Mouse (Mus musculus) spleen, postnatal 0 days (tissue): ENCODE data around the gene Olfr101. TPM values are rescaled to one million over a fixed set of nuclear protein-coding genes. Genes with fewer than 3 reads are reported as not detected.

Source experiments
- polyA plus RNA-seq: library from polyadenylated mRNA; unstranded; fragments of >200 nt; fragmentation: Nextera tagmentation; extraction: Ambion mirVana; gene quantifications from 2 replicates; pipeline ENCODE4 v1.2.1, GENCODE M21; 2015

The Olfr101 gene
- not detected in 2 replicates for polyA plus RNA-seq

DNA sequence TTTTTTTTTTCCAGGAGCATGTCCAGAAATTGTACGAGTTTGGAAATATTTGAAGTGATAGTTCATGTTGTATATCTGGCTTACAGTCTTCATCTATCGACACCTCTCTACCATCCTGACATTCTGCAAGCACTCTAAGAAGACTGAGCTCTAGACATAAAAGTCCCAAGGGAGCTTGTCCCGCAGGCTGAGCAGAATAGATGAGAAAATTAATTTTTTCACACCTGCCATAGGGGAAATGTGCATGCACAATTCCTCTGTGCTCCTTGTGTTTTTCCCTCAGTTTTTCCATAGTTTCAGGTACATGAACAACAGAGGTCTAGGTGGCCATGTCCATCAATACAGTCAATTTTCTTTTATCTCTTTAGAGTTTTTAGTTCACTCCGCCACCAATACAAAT is at the start of gene Olfr101:
Olfr101 (minus strand) TSS at position 101 of the 400 bp plus-strand sequence.

DNA sequence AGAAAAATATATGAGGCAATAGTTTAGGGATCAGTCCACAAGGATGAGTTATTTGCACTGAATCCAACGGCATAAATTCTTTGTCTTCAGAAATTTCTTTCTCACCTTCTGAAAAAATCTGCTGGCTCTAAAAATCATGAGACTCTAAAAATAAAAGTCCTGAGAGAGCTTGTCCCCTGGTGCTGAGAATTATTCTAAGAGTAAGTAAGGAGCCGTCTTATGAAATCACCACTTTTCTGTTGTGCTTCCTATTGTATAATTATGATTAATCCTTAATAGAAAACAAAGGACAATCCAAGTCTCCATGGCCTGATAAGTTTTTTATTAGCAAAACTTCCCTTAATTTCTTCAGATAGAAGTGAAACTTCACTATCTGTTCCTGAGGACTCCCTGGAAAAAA is 35.5 kb upstream of the Olfr101 start, which contains the start of gene Olfr103:
Olfr103 (minus strand) TSS at position 101 of the 400 bp plus-strand sequence.

DNA sequence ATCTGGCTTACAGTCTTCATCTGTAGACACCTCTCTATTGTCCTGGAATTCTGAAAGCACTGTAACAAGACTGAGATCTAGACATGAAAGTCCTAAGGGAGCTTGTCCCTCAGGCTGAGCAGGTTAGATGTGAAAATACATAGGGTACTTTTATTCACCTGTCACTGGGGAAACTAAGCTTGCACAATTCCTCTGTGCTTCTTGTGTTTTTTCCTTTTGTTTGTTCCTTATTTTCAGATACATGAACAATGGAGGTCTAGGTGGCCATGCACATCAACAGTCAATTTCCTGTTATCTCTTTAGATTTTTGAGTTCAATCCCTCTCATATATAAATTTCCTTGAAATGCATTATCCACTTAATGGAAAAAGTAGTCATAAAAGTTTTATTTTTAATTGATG is 12.8 kb upstream of the Olfr101 start, which contains the start of gene Olfr102:
Olfr102 (minus strand) TSS at position 101 of the 400 bp plus-strand sequence.

DNA sequence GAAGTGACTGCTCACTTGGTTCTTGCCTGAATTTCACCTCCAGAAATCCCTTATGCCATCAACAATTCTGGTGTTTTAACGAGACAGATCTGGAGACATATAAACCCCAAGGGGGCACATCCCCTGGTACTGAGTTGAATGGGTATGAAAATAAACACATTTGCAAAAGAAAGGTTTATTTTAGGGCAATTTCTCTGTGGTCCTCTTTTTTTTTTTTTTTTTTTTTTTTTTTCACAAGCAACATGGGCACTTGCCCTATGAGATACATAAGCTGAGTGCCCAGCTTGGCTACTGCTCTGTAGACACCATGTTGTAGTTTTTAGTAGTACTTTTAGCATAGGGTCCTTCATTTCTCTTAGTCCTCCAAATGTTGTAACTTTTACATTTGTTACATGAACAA is 20.8 kb downstream of the Olfr101 start, which contains the start of gene Olfr99:
Olfr99 (minus strand) TSS at position 101 of the 400 bp plus-strand sequence.

DNA sequence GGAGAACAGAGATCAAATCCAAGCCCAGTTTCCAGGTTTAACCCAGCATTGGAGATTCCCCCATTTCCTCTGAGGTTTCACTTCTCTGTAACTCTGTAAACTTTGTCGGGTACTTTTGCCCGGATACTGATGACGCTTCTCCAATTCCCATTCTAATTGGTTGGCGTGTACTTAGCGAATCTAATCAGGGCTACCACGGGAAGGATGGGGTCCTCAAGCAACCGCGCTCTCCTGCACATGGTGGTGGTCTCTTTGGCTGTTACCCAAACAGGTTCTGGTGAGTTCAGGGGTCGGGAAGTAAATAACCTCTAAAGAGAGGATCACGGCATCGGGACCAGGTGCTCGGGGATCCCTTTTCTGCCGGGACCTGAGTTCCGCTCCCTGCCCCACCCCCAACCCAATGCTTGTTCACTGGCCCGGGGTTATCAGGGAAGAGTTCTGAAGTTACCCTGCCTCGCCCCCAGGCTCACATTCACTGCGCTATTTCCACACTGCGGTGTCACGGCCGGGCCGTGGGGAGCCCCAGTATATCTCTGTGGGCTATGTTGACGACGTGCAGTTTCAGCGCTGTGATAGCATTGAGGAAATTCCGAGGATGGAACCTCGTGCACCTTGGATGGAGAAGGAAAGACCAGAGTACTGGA is 33.9 kb downstream of the Olfr101 start, which contains the start of gene H2-M3:
H2-M3 (plus strand) TSS at position 163 of the 644 bp plus-strand sequence.

DNA sequence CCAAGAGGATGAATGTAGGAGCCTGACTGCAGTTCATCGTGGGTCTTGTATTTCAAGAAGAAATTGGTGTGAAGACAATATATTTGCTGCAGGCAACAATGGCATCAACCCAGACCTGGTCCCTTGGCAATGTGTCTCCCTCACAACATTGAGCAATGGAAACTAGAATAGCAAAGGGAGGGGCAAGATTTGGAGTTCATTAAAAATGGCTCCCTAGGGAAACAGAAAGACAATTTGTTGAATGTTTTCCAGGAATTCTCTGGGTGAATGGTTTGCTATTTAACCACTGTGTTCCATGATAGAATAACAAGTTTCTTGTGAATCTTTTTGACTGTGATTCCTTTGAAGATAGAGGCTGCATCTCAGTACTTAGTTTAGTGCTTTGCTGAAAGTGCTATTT is 40.5 kb downstream of the Olfr101 start, which contains the start of gene Olfr98:
Olfr98 (minus strand) TSS at position 124 of the 400 bp plus-strand sequence.

Other genes starting within 250 kb of the Olfr101 start
- not detected in 2 replicates for gene Olfr90, start 215.8 kb downstream of the Olfr101 start, polyA plus RNA-seq
- not detected in 2 replicates for gene Olfr91, start 206.0 kb downstream of the Olfr101 start, polyA plus RNA-seq
- gene Olfr92, start 184.2 kb downstream of the Olfr101 start, polyA plus RNA-seq = not detected in 2 replicates
- gene Olfr93, start 142.8 kb downstream of the Olfr101 start, polyA plus RNA-seq = not detected in 2 replicates
- gene Ubd, start 110.4 kb downstream of the Olfr101 start, polyA plus RNA-seq = 0.28 TPM in 1 of 2 replicates, not detected in the other
- not detected in 2 replicates for gene Olfr94, start 103.3 kb downstream of the Olfr101 start, polyA plus RNA-seq
- not detected in 2 replicates for gene Olfr95, start 91.2 kb downstream of the Olfr101 start, polyA plus RNA-seq
- gene Olfr96, start 84.2 kb downstream of the Olfr101 start, polyA plus RNA-seq = not detected in 2 replicates
- gene Olfr97, start 67.0 kb downstream of the Olfr101 start, polyA plus RNA-seq = not detected in 2 replicates
- gene Olfr98, start 40.6 kb downstream of the Olfr101 start, polyA plus RNA-seq = not detected in 2 replicates
- 5.1 and 6.1 TPM in 2 replicates for gene H2-M3, start 34.1 kb downstream of the Olfr101 start, polyA plus RNA-seq
- gene Olfr99, start 20.9 kb downstream of the Olfr101 start, polyA plus RNA-seq = not detected in 2 replicates
- not detected in 2 replicates for gene Olfr102, start 12.7 kb upstream of the Olfr101 start, polyA plus RNA-seq
- gene Olfr103, start 35.4 kb upstream of the Olfr101 start, polyA plus RNA-seq = not detected in 2 replicates
- not detected in 2 replicates for gene Olfr104-ps, start 55.3 kb upstream of the Olfr101 start, polyA plus RNA-seq
- gene Olfr105-ps, start 74.7 kb upstream of the Olfr101 start, polyA plus RNA-seq = not detected in 2 replicates
- not detected in 2 replicates for gene Olfr106-ps, start 86.1 kb upstream of the Olfr101 start, polyA plus RNA-seq
- not detected in 2 replicates for gene Olfr107, start 94.9 kb upstream of the Olfr101 start, polyA plus RNA-seq
- not detected in 2 replicates for gene Olfr108, start 141.2 kb upstream of the Olfr101 start, polyA plus RNA-seq
- not detected in 2 replicates for gene Olfr109, start 154.6 kb upstream of the Olfr101 start, polyA plus RNA-seq
- gene H2-M2, start 179.2 kb upstream of the Olfr101 start, polyA plus RNA-seq = 0.16 TPM in 1 of 2 replicates, not detected in the other
- gene Olfr110, start 188.2 kb upstream of the Olfr101 start, polyA plus RNA-seq = not detected in 2 replicates
- gene Olfr111, start 203.7 kb upstream of the Olfr101 start, polyA plus RNA-seq = 0.05 TPM in 1 of 2 replicates, not detected in the other